Mouse (Mus musculus) neural tube, embryonic 12.5 days (tissue): ENCODE measurements at regions not wholly inside any gene's neighbourhood (a gene's known extent, or its start where the extent isn't known, plus 50 kb on each side); places are given as distances from the start of the nearest gene placed in this dataset.
A peak's percentile ranks its signal among the peaks of the same experiment; 100 is the strongest.

ENCODE experiments used
- ATAC-seq: fragments of 200-750 bp; cut with Nextera tagmentation; 2 replicates; pipeline ENCODE4 v1.8.0; 2017; ENCODE audit warnings: low read depth, mild to moderate bottlenecking, moderate TSS enrichment, moderate library complexity; ENCODE audit not compliant: low FRiP score
- H3K27ac ChIP-seq: fragments of 300-500 bp; sonication (generic); 2 replicates; pipeline ENCODE4 v1.5.1; 2016
- H3K27me3 ChIP-seq: fragments of 300-500 bp; sonication (generic); replicated peaks from 2 replicates; pipeline ENCODE4 v1.6.1; 2016; ENCODE audit warnings: mild to moderate bottlenecking
- H3K36me3 ChIP-seq: fragments of 300-500 bp; sonication (generic); 2 replicates; pipeline ENCODE4 v1.6.1; 2016; ENCODE audit warnings: mild to moderate bottlenecking
- H3K4me1 ChIP-seq: fragments of 300-500 bp; sonication (generic); 2 replicates; pipeline ENCODE4 v1.6.1; 2016
- H3K4me2 ChIP-seq: fragments of 300-500 bp; sonication (generic); replicated peaks from 2 replicates; pipeline ENCODE4 v1.6.1; 2016; ENCODE audit warnings: mild to moderate bottlenecking
- H3K4me3 ChIP-seq: fragments of 300-500 bp; sonication (generic); 2 replicates; pipeline ENCODE4 v1.5.1; 2016
- H3K9ac ChIP-seq: fragments of 300-500 bp; sonication (generic); 2 replicates; pipeline ENCODE4 v1.6.1; 2016; ENCODE audit warnings: mild to moderate bottlenecking
- H3K9me3 ChIP-seq: fragments of 300-500 bp; sonication (generic); 2 replicates; pipeline ENCODE4 v1.6.1; 2016; ENCODE audit warnings: mild to moderate bottlenecking
- WGBS: fragments of 180-500 bp; shearing (Covaris S2); methylation state at CpG from one replicate; pipeline ENCODE4 v1.1.7; 2016; 5-methylcytosine and 5-hydroxymethylcytosine counted together

DNA sequence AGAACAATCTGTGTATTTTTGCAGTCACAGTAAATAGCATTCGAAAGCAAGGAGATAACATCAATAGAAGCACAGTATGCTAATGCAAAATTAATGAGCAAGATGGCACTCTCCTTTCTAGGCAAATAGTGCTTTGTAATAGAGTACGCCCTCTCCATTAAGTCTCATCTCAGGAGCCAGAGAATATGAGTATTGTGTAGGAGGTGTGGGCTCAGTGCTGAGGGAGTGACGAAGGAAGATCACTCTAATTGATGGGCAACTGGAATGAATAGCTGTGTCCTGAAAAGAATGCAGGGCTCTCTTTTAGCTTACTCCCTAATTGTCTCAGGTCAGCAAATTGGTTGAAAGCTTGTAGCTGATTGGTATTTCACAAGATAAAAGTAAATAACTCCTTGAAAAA, 590.1 kb upstream of the Nrp1 start:
- H3K27me3 ChIP-seq = no peaks in the 10 kb centered on the region
- no peaks in the 10 kb centered on the region for H3K36me3 ChIP-seq
- H3K27ac ChIP-seq = no peak overlapping the region
- H3K4me2 ChIP-seq = no peak overlapping the region
- H3K9ac ChIP-seq = no peak overlapping the region
- 0 out of 2 replicates have a peak, but pooled peaks have one; percentile 37 for ATAC-seq
- H3K4me3 ChIP-seq = no peak overlapping the region
- 28% methylated on average over 3 of the region's 3 CpGs for WGBS
- no peaks in the 10 kb centered on the region for H3K9me3 ChIP-seq
- no peaks in the 10 kb centered on the region for H3K4me1 ChIP-seq

DNA sequence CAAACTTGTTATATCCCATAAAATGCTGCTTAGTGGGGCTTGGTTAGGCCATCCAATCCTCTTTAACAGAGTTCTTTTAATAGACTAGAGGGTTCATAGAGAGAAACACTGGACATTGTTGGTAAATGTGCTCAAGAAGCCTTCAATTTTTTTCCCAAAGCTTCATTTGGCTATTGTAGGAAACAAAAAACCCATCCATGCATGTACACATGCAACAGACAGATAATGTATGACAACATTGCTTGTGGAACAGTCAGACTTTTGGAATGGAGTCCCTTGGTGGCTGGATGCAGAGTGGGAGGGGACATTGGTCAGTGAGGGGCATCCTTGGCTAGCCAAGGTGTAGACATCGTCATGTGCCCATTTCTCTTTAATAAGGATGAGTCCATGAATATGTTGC, 588.8 kb upstream of the Nrp1 start:
- Histone ChIP-seq H3K4me2 (no peak overlapping the region), H3K36me3 (no peaks in the 10 kb centered on the region), H3K9ac (no peak overlapping the region), H3K27me3 (no peaks in the 10 kb centered on the region), H3K4me3 (no peak overlapping the region), H3K27ac (no peak overlapping the region), H3K4me1 (no peaks in the 10 kb centered on the region), H3K9me3 (no peaks in the 10 kb centered on the region)
- 96% methylated on average over 1 of the region's 1 CpGs for WGBS
- no peak for ATAC-seq

DNA sequence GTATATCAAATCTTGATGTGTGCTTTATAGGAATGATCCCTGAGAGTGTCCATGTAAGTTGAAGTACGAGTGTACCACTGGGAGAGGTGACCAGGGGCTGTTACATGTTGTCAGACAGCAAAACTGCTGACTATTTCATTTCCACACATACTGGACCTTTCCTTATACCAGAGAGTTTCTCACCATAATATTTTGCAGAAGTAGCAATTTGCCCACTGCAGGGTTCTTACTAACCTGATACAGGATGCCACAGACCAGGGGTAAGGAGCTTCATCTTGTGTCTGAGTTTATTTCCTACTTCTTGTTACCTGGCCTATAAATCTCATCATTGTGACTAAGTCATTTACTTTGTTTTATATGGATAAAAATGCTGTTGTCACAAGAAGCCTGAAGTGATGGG, 586.6 kb upstream of the Nrp1 start:
- no peak overlapping the region for H3K27ac ChIP-seq
- H3K9me3 ChIP-seq = no peaks in the 10 kb centered on the region
- no peak overlapping the region for H3K4me3 ChIP-seq
- WGBS = 77% methylated on average over 1 of the region's 1 CpGs
- no peaks in the 10 kb centered on the region for H3K27me3 ChIP-seq
- H3K36me3 ChIP-seq = no peaks in the 10 kb centered on the region
- ATAC-seq = no peak
- peaks cover 2% of the 10 kb centered on the region; the same call in 1 of the 2 replicates for H3K4me1 ChIP-seq
- no peak overlapping the region for H3K9ac ChIP-seq
- no peak overlapping the region for H3K4me2 ChIP-seq

DNA sequence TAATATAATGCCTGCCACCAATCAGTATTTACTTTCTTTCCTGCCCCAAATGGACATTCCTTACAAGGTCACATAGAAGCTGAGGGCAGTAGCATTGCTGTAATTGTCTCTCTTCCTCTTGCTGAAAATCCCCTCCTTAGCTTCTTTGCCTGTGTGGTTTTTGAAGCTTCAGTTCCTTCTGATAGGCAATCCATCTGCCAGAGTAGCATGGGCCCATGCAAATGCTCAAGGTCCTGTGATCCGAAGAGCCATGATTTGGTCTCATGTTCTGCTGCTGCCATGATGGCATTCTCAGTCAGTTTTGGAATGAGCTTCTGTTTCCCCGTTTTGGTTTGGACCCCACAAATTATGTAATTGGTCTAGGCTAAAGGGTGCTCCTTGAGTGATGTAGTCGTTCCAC, 586.0 kb upstream of the Nrp1 start:
- no peaks in the 10 kb centered on the region for H3K9me3 ChIP-seq
- 89% methylated on average over 3 of the region's 3 CpGs for WGBS
- no peak overlapping the region for H3K4me3 ChIP-seq
- no peak for ATAC-seq
- H3K27me3 ChIP-seq = no peaks in the 10 kb centered on the region
- no peak overlapping the region for H3K27ac ChIP-seq
- H3K36me3 ChIP-seq = no peaks in the 10 kb centered on the region
- no peak overlapping the region for H3K9ac ChIP-seq
- peaks cover 2% of the 10 kb centered on the region; the same call in 1 of the 2 replicates for H3K4me1 ChIP-seq
- H3K4me2 ChIP-seq = no peak overlapping the region

DNA sequence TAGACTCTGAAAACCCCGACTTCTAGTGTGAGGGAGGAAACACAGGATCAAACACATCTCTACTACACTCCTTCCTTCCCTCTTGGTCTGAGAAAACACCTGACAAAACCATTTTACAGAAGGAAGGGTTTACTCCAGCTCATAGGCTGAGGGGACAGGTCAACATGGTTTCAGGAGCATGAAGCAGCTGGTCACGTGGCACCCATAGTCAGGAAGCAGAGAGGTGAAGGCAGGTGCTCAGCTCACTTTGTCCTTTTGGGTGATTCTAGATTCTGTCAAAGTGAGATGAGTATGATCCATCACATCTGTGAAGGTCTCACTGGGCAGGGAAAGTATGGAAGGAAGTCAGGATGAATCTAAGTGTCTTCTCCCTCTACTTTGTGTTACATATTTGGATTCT, 585.5 kb upstream of the Nrp1 start:
- Histone ChIP-seq H3K4me2 (no peak overlapping the region), H3K4me3 (no peak overlapping the region), H3K9ac (no peak overlapping the region), H3K36me3 (no peaks in the 10 kb centered on the region), H3K27ac (no peak overlapping the region), H3K9me3 (no peaks in the 10 kb centered on the region), H3K27me3 (no peaks in the 10 kb centered on the region), H3K4me1 (peaks cover 2% of the 10 kb centered on the region; the same call in 1 of the 2 replicates)
- WGBS = 88% methylated on average over 2 of the region's 2 CpGs
- ATAC-seq = no peak

DNA sequence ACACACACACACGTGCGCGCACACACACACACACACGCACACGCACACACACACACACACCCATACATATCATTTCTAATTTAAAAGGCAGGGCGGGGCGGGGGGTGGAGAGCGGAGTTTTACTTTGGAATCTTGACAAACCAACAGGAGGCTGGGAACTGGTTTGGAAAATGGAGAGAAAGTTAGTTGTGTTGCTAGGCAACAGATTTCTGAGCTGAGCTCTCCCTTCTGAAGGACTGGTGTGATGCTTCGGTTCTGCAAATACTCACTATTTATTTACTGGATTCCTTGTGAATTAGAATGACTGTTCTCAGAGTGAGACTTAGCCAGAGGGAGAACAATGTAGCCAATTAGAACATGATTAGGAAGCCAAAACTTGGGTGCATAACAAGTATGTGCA, 583.8 kb upstream of the Nrp1 start:
- Histone ChIP-seq H3K4me1 (peaks cover 11% of the 10 kb centered on the region), H3K4me3 (no peak overlapping the region), H3K4me2 (no peak overlapping the region), H3K9me3 (no peaks in the 10 kb centered on the region), H3K27me3 (no peaks in the 10 kb centered on the region), H3K9ac (no peak overlapping the region), H3K36me3 (no peaks in the 10 kb centered on the region), H3K27ac (no peak overlapping the region)
- ATAC-seq = no peak
- WGBS = 69% methylated on average over 9 of the region's 9 CpGs

DNA sequence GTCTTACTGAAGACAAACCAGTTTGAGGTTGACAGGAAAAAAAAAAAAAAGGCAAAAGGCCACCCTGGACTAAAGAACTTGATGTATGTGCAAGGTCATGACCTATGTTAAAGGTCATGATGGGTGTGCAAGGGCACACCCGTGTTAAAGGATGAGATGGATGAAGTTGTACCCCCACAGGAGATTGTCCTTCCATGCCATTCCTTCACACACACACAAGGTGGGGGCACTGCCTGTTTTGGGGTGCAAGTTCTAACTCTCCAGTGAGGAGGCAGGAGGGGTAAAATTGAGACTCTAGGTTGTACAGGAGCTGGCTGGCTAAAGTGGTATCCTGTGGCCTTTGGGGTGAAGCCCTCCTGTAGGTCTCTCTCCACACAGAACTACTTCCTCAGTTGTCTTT, 583.2 kb upstream of the Nrp1 start:
- no peaks in the 10 kb centered on the region for H3K9me3 ChIP-seq
- H3K9ac ChIP-seq = no peak overlapping the region
- ATAC-seq = no peak
- 3% methylated on average over 1 of the region's 1 CpGs for WGBS
- no peak overlapping the region for H3K27ac ChIP-seq
- H3K4me1 ChIP-seq = peaks cover 15% of the 10 kb centered on the region
- no peak overlapping the region for H3K4me2 ChIP-seq
- no peaks in the 10 kb centered on the region for H3K27me3 ChIP-seq
- H3K4me3 ChIP-seq = no peak overlapping the region
- no peaks in the 10 kb centered on the region for H3K36me3 ChIP-seq

DNA sequence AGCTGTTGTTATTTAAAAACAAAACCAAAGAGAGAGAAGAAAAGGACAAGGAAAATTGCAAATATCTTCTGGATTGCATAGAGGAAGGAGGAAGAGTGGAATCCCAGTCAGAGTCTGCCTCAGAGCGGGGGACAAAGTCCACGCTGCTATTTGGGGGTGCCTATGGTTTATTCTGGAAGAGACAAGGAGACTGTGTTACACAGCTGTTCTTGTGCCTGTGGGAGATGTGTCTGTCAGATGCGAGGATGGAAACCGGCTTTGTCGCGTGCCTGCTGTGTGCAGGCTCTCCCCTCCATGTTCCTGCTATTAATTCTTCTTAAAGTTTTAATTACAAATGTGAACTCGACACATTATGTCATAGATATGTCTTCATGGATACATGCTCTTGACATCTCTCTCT, 582.7 kb upstream of the Nrp1 start:
- Histone ChIP-seq H3K9me3 (no peaks in the 10 kb centered on the region), H3K9ac (no peak overlapping the region), H3K4me3 (no peak overlapping the region), H3K36me3 (no peaks in the 10 kb centered on the region), H3K4me1 (peaks cover 15% of the 10 kb centered on the region), H3K27me3 (no peaks in the 10 kb centered on the region), H3K27ac (no peak overlapping the region), H3K4me2 (no peak overlapping the region)
- no peak for ATAC-seq
- WGBS = 38% methylated on average over 7 of the region's 7 CpGs

DNA sequence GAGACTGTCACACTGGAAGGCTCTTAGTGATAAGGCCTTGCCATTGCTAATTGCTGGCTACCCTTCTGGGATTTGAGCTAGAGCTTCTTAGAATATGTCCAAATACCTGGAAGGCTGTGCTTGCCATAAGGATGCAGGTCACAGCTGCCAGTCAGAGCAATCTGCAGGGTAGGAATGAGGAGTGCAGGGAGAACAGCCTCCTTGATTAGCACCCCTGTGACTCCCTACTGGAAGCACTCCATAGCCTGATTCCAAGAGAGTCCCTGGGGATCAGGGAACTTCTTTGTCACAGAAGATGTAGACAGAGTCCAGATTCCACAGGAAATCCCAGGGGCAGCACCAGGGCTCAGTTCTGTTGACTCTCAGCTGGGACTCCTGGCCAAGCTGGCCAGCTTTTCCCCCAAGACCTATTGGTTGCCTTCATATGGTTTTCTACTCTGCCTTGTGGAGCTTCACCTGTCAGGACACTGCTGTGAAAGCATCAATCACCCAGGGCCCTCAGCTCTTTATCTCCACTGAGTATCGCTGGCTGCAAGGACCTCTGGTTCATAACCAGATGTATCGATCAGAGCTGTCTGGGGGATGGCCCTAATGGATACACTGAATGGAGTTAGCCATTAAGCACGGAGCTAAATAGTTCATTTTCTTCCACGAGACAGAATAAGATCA, 579.9 kb upstream of the Nrp1 start:
- no peaks in the 10 kb centered on the region for H3K36me3 ChIP-seq
- no peaks in the 10 kb centered on the region for H3K9me3 ChIP-seq
- no peak overlapping the region for H3K4me2 ChIP-seq
- WGBS = 16% methylated on average over 4 of the region's 4 CpGs
- peak; percentile 30; the same call in 1 of the 2 replicates for ATAC-seq
- peaks cover 15% of the 10 kb centered on the region for H3K4me1 ChIP-seq
- no peak overlapping the region for H3K27ac ChIP-seq
- no peak overlapping the region for H3K4me3 ChIP-seq
- H3K27me3 ChIP-seq = no peaks in the 10 kb centered on the region
- no peak overlapping the region for H3K9ac ChIP-seq

DNA sequence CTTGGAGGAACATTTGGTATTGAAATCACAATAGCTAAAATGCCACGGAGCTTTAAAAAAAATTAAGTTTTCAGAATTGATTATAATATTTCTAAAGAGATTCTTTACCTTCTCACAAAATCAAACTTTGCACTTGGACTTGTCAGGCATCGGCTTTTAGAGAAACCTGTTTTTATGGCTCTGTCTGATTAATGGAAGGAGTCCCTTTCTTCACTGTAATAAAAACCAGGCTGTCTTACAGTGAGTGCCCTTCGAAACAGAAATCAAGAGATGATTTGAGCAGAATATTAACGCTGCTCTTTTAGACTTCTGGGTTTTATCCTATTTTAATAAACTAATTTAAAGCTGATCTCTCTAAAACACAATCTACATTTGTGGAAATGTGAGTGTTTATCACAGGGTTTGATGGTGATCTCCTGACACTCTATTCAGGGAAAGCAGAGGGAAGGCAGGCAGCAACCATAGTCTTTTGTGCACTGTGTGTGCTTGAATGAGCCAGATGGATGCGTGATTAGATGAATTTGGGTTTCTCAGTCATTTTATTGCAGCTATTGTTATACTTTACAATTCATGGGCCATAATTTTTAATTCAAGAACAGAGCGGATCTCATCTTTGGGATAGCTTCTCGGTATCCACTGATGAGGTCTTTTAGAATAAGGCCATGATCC, 579.2 kb upstream of the Nrp1 start:
- Histone ChIP-seq H3K36me3 (no peaks in the 10 kb centered on the region), H3K9ac (no peak overlapping the region), H3K4me1 (peaks cover 15% of the 10 kb centered on the region), H3K4me3 (no peak overlapping the region), H3K27me3 (no peaks in the 10 kb centered on the region), H3K9me3 (no peaks in the 10 kb centered on the region), H3K27ac (no peak overlapping the region), H3K4me2 (no peak overlapping the region)
- ATAC-seq = no peak
- 23% methylated on average over 7 of the region's 7 CpGs for WGBS

DNA sequence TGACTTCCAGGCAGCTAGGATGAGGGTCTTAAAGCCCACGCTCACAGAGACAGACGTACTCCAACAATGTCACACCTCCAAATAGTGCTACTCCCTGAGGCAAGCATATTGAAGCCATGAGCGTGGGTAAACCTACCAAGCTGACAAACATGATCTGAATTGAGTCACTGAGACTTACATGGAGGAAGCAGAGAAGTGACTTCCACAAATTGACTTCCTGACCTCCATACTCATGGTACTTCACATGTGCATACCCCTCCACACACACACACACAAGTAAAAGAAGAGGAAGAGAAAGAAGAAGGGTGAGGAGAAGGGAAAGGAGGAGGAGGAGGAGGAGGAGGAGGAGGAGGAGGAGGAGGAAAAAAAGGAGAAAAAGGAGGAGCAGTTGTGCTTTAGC, 577.8 kb upstream of the Nrp1 start:
- 92% methylated on average over 3 of the region's 3 CpGs for WGBS
- H3K4me1 ChIP-seq = peaks cover 12% of the 10 kb centered on the region
- H3K9me3 ChIP-seq = no peaks in the 10 kb centered on the region
- ATAC-seq = no peak
- no peak overlapping the region for H3K9ac ChIP-seq
- no peak overlapping the region for H3K27ac ChIP-seq
- H3K4me2 ChIP-seq = no peak overlapping the region
- no peaks in the 10 kb centered on the region for H3K36me3 ChIP-seq
- H3K27me3 ChIP-seq = no peaks in the 10 kb centered on the region
- no peak overlapping the region for H3K4me3 ChIP-seq

DNA sequence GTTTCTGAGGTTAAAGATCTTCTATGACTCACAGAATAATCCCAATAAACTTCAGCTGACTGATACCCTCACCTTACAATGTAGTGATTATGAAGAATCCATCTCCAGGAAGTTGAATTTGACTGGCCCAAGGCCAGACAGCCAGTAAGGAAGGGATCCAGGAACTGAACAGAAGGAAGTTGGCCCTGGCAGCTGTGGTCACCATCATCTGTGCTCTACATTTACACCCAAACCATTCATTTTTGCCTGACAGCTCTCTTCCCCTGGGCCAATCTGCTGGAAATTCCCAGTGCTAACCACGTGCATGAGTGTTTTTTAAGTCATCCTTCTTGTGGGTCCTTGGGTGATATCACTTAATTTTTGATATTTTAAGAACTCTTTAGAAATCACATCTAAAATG, 577.4 kb upstream of the Nrp1 start:
- Histone ChIP-seq H3K27me3 (no peaks in the 10 kb centered on the region), H3K27ac (no peak overlapping the region), H3K9me3 (no peaks in the 10 kb centered on the region), H3K4me1 (peaks cover 12% of the 10 kb centered on the region), H3K4me2 (no peak overlapping the region), H3K4me3 (no peak overlapping the region), H3K9ac (no peak overlapping the region), H3K36me3 (no peaks in the 10 kb centered on the region)
- ATAC-seq = no peak
- whole genome bisulfite sequencing = 79% methylated on average over 1 of the region's 1 CpGs

DNA sequence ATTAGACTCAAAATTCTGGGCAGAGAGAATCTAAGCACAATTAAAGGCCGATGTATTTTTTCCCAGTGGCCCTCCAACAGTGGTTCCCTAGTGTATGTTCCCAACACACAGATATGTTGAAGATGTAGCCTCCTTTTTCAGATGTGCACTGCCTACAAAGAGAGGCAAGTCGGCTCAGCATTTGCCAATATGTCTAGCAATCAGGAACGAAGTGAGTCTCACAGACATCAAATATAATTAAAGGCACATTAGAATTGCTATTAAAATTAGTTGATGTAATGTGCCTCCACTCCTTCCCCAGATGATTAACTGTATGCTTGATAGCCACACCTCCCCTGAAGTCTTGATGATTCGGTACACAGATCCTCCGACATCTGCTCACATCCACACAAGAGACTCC, 565.8 kb upstream of the Nrp1 start:
- no peak for ATAC-seq
- no peak overlapping the region for H3K9ac ChIP-seq
- no peaks in the 10 kb centered on the region for H3K36me3 ChIP-seq
- whole genome bisulfite sequencing = 91% methylated on average over 5 of the region's 5 CpGs
- no peak overlapping the region for H3K4me2 ChIP-seq
- H3K4me1 ChIP-seq = no peaks in the 10 kb centered on the region
- H3K4me3 ChIP-seq = no peak overlapping the region
- no peaks in the 10 kb centered on the region for H3K27me3 ChIP-seq
- H3K27ac ChIP-seq = no peak overlapping the region
- no peaks in the 10 kb centered on the region for H3K9me3 ChIP-seq
